Mouse (Mus musculus): ENCODE data around the gene Zfp683. TPM values are rescaled to one million over a fixed set of nuclear protein-coding genes. Genes with fewer than 3 reads are reported as not detected.

Zfp683 gene
- total RNA-seq, 2 experiments from 2014 or later: not detected

Other genes starting within 250 kb of the Zfp683 start
- 172 and 174 TPM in 2 replicates for gene Rps6ka1, start 166.0 kb upstream of the Zfp683 start, total RNA-seq (2014; fragmentation: Nextera tagmentation)
- gene Rps6ka1, start 166.0 kb upstream of the Zfp683 start, total RNA-seq (2017): 148 and 151 TPM in 2 replicates
- 1,589 and 1,765 TPM in 2 replicates for gene Hmgn2, start 85.2 kb upstream of the Zfp683 start, total RNA-seq (2014; fragmentation: Nextera tagmentation)
- gene Hmgn2, start 85.2 kb upstream of the Zfp683 start, total RNA-seq (2017): 943 and 964 TPM in 2 replicates
- gene Dhdds, start 52.9 kb upstream of the Zfp683 start, total RNA-seq (2014; fragmentation: Nextera tagmentation): 45.3 and 57.1 TPM in 2 replicates
- gene Dhdds, start 52.9 kb upstream of the Zfp683 start, total RNA-seq (2017): 22.8 and 24.8 TPM in 2 replicates
- 2.1 and 13.9 TPM in 2 replicates for gene Lin28a, start 35.0 kb upstream of the Zfp683 start, total RNA-seq (2014; fragmentation: Nextera tagmentation)
- gene Lin28a, start 35.0 kb upstream of the Zfp683 start, total RNA-seq (2017): 4.0 and 10.5 TPM in 2 replicates
- 0.38 and 1.3 TPM in 2 replicates for gene Crybg2, start 7.0 kb downstream of the Zfp683 start, total RNA-seq (2014; fragmentation: Nextera tagmentation)
- gene Crybg2, start 7.0 kb downstream of the Zfp683 start, total RNA-seq (2017): not detected in 2 replicates
- 240 and 247 TPM in 2 replicates for gene Cd52, start 41.2 kb downstream of the Zfp683 start, total RNA-seq (2014; fragmentation: Nextera tagmentation)
- gene Cd52, start 41.2 kb downstream of the Zfp683 start, total RNA-seq (2017): 259 and 330 TPM in 2 replicates
- gene Ubxn11, start 48.7 kb downstream of the Zfp683 start, total RNA-seq (2014; fragmentation: Nextera tagmentation): 14.4 and 30.2 TPM in 2 replicates
- 4.8 and 11.2 TPM in 2 replicates for gene Ubxn11, start 48.7 kb downstream of the Zfp683 start, total RNA-seq (2017)
- gene Sh3bgrl3, start 75.0 kb downstream of the Zfp683 start, total RNA-seq (2014; fragmentation: Nextera tagmentation): 841 and 871 TPM in 2 replicates
- 333 and 394 TPM in 2 replicates for gene Sh3bgrl3, start 75.0 kb downstream of the Zfp683 start, total RNA-seq (2017)
- gene Cep85, start 133.3 kb downstream of the Zfp683 start, total RNA-seq (2014; fragmentation: Nextera tagmentation): 20.8 and 28.9 TPM in 2 replicates
- gene Cep85, start 133.3 kb downstream of the Zfp683 start, total RNA-seq (2017): 26.7 and 33.7 TPM in 2 replicates
- not detected in 2 replicates for gene Gm7534, start 149.2 kb downstream of the Zfp683 start, total RNA-seq (2014; fragmentation: Nextera tagmentation)
- not detected in 2 replicates for gene Gm7534, start 149.2 kb downstream of the Zfp683 start, total RNA-seq (2017)
- gene Catsper4, start 173.5 kb downstream of the Zfp683 start, total RNA-seq (2014; fragmentation: Nextera tagmentation): not detected in 2 replicates
- not detected in 2 replicates for gene Catsper4, start 173.5 kb downstream of the Zfp683 start, total RNA-seq (2017)
- not detected in 2 replicates for gene Cnksr1, start 184.6 kb downstream of the Zfp683 start, total RNA-seq (2014; fragmentation: Nextera tagmentation)
- not detected in 2 replicates for gene Cnksr1, start 184.6 kb downstream of the Zfp683 start, total RNA-seq (2017)
- not detected in 2 replicates for gene E130218I03Rik, start 189.8 kb downstream of the Zfp683 start, total RNA-seq (2014; fragmentation: Nextera tagmentation)
- gene E130218I03Rik, start 189.8 kb downstream of the Zfp683 start, total RNA-seq (2017): 0.21 and 0.22 TPM in 2 replicates
- gene Zfp593, start 191.8 kb downstream of the Zfp683 start, total RNA-seq (2014; fragmentation: Nextera tagmentation): 13.4 and 16.2 TPM in 2 replicates
- 9.4 and 18.7 TPM in 2 replicates for gene Zfp593, start 191.8 kb downstream of the Zfp683 start, total RNA-seq (2017)
- not detected in 2 replicates for gene Gm30191, start 193.1 kb downstream of the Zfp683 start, total RNA-seq (2014; fragmentation: Nextera tagmentation)
- not detected in 2 replicates for gene Gm30191, start 193.1 kb downstream of the Zfp683 start, total RNA-seq (2017)
- gene Grrp1, start 200.3 kb downstream of the Zfp683 start, total RNA-seq (2014; fragmentation: Nextera tagmentation): not detected in 2 replicates
- not detected in 2 replicates for gene Grrp1, start 200.3 kb downstream of the Zfp683 start, total RNA-seq (2017)
- gene Pdik1l, start 234.1 kb downstream of the Zfp683 start, total RNA-seq (2014; fragmentation: Nextera tagmentation): 17.6 and 18.5 TPM in 2 replicates
- gene Pdik1l, start 234.1 kb downstream of the Zfp683 start, total RNA-seq (2017): 35.4 and 41.7 TPM in 2 replicates